Mouse (Mus musculus) lung, postnatal 25 days (tissue): ENCODE results near the gene Slc3a1.

Experiments used
- DNase-seq: peaks from one replicate; pipeline ENCODE4 v3.0.0; 2022; ENCODE audit warnings: low spot score

Gene Slc3a1

DNA sequence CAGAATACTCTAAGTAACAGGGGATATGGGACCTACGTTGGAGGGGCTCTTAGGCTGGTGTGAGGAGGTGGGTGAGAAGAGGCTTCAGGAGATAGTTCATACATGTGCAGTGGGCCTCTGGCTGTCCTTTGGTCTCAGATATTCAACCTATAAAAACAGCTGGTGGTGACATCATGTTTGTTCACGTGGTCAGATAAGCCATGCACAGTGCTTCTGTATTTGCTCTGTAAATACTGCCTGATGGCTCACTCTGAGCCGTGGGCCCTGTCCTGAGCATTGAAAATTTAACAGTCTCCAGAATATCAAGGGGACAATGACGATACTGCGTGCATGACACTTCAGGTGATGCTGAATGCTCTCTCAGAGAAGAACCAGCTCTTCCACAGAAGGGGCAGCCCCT lies 9.7 kb downstream of the Slc3a1 start:
- no peak for DNase-seq

DNA sequence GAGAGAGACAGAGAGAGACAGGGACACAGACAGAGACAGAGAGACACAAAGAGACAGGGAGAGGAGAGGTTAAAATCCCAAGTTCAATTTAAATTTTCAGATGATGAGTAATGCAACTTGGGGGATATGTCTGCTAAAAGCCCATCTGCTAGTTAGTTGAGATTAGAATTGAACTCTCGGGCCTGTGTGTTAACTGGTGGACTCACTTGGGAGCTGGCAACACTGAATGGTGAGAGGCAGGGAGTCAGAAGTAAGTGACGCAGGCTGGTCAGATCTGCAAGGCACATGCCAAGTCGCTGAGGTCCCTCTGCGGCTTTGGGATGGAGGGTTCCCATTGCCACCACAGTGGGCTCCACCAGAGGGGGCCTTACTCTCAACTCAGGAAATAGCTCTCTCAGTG lies 10.1 kb downstream of the Slc3a1 start:
- no peak for DNase-seq

DNA sequence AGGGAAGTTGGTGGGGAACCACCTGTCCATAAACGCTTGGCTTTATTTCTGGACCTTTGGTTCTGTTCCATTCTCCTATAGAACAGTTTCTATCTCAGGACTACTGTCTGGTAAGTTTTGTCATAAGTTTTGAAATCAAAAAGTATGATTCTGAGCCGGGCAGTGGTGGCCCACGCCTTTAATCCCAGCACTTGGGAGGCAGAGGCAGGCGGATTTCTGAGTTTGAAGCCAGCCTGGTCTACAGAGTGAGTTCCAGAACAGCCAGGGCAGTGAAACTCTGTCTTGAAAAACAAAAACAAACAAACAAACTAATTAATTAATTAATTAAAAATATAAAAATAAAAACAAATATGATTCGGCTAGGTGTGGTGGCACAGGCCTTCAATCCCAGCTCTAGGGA lies 10.6 kb downstream of the Slc3a1 start:
- DNase-seq, result no peak

DNA sequence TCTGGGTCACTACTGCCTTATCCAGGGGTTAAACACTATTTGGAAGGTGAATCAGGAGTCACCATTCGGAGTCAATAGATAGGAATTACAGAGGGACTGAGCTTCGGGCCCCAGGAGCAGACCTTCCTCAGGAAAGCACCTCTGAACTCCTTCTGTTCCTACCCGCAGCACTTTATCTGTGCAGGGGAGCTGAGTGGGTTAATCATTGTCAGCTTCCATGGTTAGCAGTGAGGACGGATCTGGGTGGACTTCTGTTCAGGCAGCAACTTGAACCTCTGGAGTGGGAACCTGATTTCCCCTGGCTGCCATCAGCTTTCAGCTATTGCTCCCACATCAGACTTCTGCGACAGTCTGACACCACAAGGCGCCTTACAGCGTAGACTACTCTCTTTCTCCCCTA lies 12.7 kb downstream of the Slc3a1 start:
- no peak for DNase-seq

DNA sequence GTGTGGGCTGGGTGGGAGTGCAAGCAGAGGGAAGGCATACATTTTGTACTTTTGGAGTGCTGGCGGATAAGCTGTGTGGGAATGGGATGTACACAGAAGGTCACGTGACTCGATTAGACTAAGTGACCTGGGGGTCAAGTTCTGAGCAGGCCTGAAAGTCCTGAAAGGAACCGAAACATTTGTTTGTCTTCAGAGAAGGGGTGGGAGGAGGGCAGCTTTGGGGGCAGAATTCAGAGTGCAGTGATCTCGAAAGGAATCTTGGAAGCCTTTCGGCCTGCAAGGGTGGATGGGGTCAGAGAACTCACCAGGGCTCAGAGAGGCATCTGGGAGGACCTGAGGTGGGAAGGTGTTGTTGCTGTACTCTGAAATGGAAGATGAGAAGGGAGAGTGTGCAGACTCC lies 14.2 kb downstream of the Slc3a1 start:
- no peak for DNase-seq

DNA sequence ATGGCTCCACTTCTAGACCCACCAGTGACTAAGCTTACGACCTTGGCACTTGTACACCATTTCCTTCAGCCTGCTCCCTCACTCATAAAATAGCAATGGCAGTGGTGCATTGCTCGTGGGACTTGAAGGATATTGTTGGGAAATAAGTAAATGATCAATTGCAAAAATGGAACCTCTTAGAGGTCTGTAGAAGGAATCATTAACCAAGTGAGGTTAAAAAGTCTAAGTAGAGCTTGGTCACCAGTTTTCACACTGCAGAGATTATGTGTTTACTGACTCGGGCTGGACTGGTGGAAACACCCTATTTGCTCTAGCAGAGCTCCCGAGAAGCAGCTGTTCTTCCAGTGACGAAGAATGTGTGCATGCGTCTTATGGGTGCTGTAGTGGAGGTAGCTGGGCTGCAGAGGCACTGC lies 15.2 kb downstream of the Slc3a1 start:
- no peak for DNase-seq

DNA sequence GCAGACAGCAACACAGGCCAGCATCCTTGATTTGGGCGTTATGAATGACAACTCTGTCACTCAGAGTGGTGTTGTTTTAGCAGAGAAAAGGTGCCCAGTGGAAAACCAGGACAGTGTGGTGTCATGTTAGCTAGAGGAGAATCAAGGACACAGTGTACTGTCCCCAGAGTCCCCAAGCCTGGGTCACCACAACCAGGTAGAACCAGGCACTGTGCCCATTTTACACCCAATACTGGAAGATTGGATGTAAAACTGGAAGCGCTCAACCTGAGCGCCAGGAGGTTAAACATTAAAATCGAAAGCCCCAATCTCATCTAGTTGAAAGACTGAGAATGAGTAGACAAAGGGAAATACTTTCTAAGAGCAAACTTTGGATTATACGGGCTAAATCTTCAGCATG lies 16.3 kb downstream of the Slc3a1 start:
- DNase-seq, result no peak

DNA sequence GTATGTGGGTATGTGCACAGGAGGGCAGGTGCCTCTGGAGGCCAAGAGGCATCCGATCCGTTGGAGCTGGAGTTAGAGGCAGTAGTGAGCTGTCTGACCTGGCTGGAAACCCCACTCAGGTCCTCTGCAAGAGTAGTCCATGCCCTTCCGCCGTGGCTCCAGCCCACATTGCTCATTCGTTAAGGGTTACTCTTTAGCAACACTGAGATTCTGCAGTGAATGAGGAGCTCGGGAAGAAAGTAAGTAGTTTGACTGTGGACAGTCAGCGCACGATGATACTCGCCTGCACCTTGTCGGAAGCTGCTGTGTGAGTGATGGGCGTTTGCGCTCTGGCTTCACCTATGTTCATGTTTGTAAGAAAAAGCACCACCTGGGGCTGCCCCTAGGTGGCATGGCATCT lies 17.0 kb downstream of the Slc3a1 start:
- no peak for DNase-seq

DNA sequence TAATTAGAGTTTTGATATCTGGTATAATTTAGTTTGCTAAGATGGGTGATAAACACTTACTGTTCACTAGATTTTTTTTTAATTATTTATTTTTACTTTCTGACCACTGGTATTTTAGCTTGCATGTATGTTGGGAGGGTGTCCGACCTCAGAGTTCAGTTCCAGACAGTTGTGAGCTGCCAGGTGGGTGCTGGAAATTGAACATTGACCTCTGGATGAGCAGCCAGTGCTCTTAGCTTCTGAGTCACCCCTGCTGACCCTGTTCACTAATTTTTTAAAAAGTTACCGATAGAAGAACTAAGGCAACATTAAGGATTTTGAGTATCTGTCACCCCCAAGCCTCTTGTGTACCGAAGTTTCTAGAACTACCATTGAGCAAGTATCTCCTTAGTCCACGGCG lies 20.2 kb downstream of the Slc3a1 start:
- no peak for DNase-seq

DNA sequence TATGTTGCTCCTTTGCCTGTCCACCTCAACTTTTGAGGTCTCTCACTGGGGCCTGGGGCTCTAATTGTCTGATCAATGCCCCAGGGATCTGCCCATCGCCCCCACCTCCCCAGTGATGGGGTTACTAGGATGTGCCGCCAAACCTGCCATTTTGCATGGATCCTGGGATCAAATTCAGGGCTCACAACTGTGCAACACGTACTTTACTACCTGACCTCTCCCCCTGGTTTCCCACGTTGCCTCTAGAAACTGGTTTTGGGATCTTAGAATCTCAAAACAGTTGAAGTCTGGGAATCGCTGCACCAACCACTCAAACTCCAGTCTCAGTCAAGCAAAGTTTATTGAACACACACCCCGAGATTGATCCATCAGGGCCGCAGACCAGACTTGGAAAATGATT lies 30.1 kb downstream of the Slc3a1 start:
- no peak for DNase-seq

DNA sequence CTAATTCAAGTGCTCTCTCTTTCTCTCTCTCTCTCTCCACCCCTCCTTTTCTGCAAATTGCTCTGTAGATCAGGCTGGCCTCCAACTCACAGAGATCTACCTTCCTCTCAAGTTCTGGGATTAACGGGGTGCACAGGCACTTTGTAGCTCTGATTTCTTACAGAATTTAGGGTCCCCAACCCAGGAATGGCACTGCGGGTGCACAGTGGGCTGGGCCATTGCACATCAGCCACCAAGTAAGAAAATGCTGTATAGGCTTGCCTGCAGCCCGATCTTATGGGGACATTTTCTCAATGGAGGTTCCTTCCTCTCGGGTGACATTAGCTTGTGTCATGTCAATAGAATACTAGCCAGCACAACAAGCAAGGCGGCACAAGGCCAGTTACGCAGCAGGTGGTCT lies 31.0 kb downstream of the Slc3a1 start:
- no peak for DNase-seq

DNA sequence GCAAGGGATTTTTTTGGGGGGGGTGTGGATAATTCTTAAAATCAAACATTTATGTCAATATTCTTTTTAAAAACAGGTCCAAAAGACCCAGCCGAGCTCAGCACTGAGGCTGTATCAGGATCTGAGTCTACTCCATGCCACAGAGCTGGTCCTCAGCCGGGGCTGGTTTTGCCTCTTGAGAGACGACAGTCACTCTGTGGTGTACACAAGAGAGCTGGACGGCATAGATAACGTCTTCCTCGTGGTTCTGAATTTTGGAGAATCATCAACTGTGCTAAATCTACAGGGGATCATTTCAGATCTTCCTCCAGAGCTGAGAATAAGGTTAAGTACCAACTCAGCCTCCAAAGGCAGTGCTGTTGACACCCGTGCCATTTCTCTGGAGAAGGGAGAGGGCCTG lies 35.4 kb downstream of the Slc3a1 start:
- DNase-seq, result no peak

DNA sequence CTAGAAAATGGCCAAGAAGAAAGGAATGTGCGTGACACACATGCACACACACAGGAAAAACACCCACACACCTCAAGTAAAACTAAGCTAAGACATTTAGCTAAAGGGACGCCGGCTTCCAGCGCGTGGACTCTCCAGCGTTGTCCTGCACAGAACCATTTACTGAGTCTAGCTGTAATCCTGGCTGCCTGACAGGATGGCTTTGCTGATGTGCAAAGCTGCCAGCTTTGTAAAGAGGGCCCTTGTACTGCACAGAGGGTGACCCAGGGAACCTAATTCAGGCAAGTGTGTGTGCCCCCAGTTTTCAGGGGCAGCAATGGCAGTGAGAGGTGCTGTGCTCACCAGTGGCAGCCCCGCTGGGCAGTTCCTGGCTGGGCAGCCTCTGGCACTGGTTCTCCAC lies 39.2 kb downstream of the Slc3a1 start:
- DNase-seq, result no peak

DNA sequence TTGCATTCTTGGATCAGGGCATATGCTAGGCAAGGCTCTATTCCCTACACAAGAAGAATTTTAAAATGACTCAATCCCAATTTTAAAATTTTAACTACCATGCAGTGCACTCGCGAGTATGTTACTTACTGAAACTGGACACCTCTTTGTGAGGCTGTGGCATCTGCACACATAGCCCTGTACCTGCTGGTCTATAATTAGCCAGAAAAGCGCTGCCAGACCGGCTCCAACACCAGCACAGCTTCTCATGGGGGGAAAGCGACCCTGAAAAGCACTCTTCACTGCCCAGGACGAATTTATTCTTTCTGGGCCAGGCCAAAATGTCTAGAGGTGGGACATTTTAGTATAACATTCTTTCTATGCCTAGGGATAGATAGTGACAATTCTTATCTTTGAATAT lies 42.5 kb downstream of the Slc3a1 start:
- DNase-seq, result no peak

DNA sequence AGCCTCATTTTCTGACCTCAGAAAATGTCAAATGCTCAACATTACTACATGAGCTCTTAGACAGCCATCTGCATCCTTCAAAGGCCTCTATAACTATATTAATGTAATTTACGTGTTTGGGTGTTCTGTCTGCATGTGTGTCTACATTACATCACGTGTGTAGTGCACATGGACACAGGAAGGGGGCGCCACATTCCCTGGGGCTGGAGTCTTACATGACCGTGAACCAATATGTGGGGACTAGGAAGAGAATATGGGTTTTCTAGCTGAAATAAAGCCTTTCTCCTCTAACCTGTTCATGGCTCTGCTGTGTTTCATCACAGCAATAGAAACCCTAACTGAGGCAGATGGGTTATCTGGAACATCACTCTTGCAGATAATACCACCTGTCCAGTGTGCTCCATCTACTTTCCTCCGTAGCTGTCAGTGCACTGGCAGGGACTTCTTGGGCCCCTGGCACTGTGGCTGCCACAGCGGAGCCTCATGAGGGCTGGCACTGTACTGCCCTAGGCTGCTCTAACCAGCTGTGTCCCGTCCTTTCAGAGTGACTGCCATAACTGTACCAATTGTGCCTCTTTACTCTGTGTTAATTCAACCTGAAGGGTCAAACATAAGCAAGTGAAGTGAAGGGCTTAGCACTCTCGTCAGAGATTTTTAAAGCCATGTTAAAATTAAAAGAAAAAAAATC lies 43.1 kb downstream of the Slc3a1 start:
- DNase-seq, result no peak

DNA sequence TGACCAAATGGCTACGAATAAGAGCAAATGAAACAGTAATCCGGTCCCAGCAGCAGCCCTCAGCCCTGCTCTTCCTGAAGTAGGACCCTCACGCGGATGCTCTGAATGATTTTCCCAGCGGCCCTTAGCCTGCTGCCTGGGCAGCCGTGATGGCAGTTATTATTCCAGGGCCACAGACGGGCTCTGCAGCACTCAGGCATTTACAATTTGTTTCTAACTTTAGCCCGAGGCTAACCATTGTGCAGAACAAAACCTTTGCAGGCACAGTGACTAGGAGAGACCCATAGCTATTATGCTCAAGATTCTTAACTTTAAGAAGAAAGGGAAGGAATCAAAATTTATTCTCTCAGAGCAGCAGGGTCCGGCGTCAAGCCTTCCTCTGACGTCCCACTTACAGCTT lies 44.2 kb downstream of the Slc3a1 start:
- no peak for DNase-seq

DNA sequence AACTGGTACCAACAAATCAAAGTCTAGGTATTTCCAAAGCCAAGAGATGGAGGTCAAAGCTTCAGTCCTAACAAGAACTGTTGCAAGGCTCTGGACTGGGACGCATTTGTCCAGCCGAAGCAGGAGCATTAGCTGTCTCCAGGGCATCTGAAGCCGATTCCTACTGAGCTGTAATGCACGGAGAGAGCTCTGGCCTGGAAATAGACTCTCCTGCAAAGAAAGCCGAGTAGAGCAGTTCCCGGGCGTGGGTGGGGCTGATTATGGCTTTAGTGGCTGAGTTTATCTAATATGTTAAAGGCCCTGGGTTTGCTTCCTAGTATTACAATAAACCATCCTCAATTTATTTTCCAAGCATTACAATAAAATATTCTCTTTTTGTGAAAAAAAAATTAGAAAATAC lies 45.0 kb downstream of the Slc3a1 start:
- no peak for DNase-seq

DNA sequence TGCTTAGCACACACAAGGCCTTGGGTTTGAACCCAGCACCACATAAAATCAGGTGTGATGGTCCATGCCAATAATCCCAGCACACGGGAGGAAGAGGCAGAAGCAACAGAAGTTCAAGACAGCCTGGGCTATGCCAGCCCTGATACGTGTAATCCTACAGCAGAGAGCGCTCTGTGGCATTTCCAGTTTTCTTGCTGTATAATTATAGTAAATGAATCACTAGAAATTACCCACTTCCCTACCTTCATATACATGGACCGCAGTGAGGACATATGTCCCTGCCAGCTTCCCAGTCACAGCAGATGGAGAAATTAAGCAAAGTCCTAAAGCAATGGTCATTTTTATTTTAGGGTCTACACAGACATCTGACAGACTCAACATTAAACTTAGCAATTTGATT lies 45.9 kb downstream of the Slc3a1 start:
- DNase-seq, result no peak

DNA sequence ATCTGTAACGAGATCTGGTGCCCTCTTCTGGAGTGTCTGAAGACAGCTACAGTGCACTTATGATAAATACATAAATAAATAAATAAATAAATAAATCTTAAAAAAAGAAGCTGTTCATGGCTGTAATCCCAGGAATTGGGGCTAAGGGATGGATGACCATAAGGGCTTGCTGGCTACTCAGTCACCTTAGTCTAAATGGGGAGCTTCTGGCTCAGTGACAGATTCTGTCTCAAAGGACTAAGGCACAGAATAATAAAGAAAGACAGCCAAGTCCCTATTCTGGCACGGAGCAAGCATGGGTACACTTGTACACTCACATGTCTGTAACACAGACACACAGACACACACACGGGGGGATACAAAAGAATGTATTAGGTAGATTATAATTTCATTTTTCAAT lies 51.1 kb downstream of the Slc3a1 start:
- no peak for DNase-seq

DNA sequence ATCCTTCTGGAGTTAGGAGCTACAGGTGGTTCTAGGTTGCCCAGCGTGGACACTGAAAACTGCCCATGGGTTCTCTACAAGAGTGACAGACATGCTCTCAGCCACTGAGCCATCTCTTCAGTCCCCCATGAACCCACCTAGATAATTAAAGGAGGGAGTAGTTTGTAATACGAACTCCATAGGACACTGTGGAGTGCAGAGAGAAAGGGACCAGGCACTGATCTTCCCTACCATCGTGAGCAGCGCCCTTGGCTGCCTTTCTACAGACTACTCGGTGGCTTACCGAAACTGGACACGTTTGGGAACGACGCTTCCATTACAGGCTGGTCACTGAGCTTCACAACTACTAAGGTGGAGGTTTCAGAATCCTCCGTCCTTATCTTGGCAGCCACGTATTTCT lies 52.6 kb downstream of the Slc3a1 start:
- no peak for DNase-seq

DNA sequence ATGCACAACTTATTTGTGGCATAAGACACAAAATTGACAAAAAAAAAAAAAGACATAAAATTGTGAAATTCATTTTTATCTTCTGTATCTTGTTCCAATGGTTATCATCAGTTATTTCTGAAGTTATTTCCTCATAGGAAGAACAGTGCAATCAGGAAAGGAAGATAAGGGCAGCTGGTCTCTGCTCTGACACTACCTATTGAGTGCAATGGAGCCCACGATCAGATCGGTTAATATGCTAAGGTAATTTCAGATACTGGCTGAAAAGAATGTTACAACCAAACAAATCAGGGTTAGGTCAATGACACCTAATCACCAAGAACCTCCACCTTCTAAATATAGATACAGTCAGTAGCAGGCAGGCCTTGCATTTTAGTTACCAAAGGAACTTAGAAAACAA lies 57.2 kb downstream of the Slc3a1 start:
- DNase-seq, result no peak

DNA sequence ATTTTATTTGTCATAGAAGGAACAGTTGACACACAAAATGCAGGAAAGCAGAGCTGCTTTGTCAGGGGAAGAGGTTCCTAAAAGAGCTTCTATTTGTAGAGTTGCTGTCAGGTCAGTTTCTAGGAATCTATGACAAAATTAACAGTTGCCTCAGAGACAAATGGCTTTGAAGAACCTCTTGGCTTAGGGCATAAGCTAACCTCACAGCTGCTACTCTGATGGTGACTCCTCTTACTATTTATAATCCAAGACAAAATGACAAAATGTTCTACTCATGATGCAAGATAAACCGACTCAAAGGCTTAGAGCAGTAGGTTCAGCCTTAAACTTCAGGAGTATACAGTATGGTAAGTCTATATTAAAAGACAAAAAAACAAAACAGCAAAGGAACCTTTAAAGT lies 58.3 kb downstream of the Slc3a1 start:
- DNase-seq, result no peak

DNA sequence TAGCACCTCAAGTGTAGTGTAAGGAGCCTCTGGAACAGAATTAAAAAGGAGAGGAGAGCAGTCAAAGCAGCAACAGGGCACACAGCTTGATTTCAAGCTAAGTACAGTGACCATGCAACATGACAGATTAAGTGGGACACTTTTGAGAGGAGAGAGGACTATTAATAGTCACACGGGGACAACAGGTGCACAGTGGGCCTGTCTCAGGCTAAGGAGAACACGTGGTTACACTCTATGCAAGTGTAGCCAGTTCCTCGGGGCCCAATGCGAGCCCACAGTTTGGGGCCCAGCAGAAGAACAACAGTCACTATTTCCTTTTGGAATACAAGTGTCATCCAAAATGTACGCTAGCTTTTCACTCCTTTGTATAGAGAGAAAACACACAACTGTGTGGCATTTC lies 59.4 kb downstream of the Slc3a1 start:
- DNase-seq, result no peak

DNA sequence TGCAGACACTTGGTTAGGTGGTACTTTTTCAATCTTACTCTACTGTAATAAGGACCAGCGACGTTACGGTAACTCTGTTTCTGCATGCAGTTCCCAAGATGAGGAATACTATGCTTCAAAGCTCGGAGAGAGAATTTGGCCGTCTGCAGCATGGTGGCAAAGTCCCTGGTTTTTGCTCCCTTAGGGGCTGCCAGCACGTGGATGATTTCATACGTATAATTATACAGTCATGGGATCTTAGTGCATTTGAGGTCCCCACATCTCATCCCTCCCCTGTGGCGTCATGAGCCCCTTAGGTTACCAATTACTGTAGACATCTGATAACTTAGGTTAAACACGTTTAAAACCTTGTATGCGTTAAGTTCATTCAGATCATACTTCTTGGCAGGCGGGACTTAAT lies 60.2 kb downstream of the Slc3a1 start:
- no peak for DNase-seq

DNA sequence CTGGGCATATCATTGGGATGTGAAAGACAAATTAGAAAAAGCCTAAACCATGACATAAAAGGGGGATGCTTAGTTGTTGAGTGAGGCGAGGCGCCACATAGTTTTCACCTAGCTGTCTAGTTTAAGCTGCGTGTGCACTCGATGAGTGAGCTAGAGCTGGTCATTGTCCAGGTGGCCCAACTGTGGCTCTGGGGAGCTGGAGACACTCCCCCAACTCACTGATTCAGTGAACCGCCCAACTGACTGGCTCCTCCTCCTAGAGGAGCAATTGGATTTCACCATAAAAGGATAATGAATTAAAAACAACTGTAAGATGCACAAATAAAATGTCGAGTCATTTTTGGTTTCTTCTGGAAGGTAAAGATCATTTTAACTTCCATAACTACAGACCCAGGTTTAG lies 60.8 kb downstream of the Slc3a1 start:
- DNase-seq, result no peak
